Mouse (Mus musculus): Measurements from ENCODE around the gene Eri2. TPM values are rescaled to one million over a fixed set of nuclear protein-coding genes. Genes with fewer than 3 reads are reported as not detected.
"Not testable (repeated sequence)": the region's sequence is repeated elsewhere in the genome, so short reads cannot be mapped to it uniquely, and the experiment has no call there.

Gene Eri2
- polyA plus RNA-seq, 1 experiment from 2014 or later: 12.9 TPM

- H3K36me3 ChIP-seq; ATAC-seq (ENCODE audit: extremely low read depth, insufficient number of reproducible peaks, low FRiP score, low TSS enrichment); H3K27ac ChIP-seq (replicated peaks); H3K4me1 ChIP-seq; H3K9me3 ChIP-seq: not testable (repeated sequence)
- Histone ChIP-seq H3K4me3 (peak overlapping the region; percentile 47), H3K27me3 (replicated peaks) (peaks cover 15% of the 10 kb centered on the region; the same call in 1 of the 2 replicates), H3K9ac (peak overlapping the region; percentile 67; the same call in 1 of the 2 replicates), H3K4me2 (peak overlapping the region; percentile 66)
- WGBS: 3% methylated on average over 32 of the region's 44 CpGs
Measured at GRCm38 (mm10) chr7:119739798-119740468, 53.9 kb downstream of the Eri2 start.

- Histone ChIP-seq H3K36me3 (no peaks in the 10 kb centered on the region), H3K4me2 (no peak overlapping the region), H3K27me3 (replicated peaks) (peaks cover 8% of the 10 kb centered on the region; the same call in 1 of the 2 replicates), H3K9ac (no peak overlapping the region), H3K4me3 (no peak overlapping the region), H3K4me1 (0 out of 2 replicates have a peak, but pooled peaks cover under 1% of the 10 kb centered on the region), H3K27ac (replicated peaks) (no peak overlapping the region), H3K9me3 (no peaks in the 10 kb centered on the region)
- WGBS: 73% methylated on average over 2 of the region's 2 CpGs
- no peak for ATAC-seq (ENCODE audit: extremely low read depth, insufficient number of reproducible peaks, low FRiP score, low TSS enrichment)
Measured at GRCm38 (mm10) chr7:119738877-119739276, 55.0 kb downstream of the Eri2 start.

DNA sequence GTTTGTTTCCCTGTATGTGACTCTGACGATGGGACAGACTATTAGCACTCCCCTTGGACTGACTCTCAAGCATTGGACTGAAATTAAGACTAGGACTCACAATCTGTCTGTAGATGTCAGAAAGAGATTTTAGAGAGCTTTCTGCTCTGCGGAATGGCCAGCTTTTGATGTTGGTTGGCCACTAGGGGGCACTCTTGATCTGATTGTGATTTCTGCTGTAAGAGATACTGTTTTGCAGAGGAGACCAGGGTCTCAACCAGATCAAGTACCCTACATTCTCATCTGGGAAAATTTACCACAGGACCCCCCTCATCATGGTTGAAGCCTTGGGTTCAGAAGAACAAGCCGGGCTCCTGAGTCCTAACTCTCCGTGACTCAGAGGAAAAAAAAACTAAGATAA, 62.6 kb downstream of the Eri2 start:
- WGBS: 78% methylated on average over 4 of the region's 4 CpGs
- H3K4me3 ChIP-seq; H3K4me1 ChIP-seq; H3K4me2 ChIP-seq; H3K9ac ChIP-seq; ATAC-seq (ENCODE audit: extremely low read depth, insufficient number of reproducible peaks, low FRiP score, low TSS enrichment); H3K9me3 ChIP-seq; H3K27me3 ChIP-seq (replicated peaks); H3K27ac ChIP-seq (replicated peaks); H3K36me3 ChIP-seq: not testable (repeated sequence)

DNA sequence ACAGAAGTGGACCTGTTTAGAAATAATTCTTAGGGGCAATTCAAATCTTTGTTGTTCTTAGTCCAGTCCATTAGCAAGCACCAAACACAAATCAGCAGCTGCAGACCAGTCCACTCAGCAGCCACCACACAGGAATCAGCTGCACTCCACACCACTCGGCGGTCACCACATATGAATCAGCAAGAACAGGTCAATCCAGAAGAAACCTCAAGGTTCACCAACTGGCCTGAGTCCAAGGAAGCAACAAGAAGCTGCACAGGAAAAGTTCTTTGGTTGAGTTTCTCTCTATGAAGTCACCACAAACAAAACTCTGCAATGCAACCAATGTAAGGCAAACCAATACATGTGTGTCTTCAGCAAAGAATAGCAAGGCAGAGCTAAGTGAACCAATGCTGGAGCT, 66.2 kb downstream of the Eri2 start:
- H3K27me3 ChIP-seq (replicated peaks): peaks cover 9% of the 10 kb centered on the region; the same call in 1 of the 2 replicates
- WGBS: 78% methylated on average over 2 of the region's 2 CpGs
- no peak overlapping the region for H3K4me2 ChIP-seq
- no peak overlapping the region for H3K9ac ChIP-seq
- no peaks in the 10 kb centered on the region for H3K36me3 ChIP-seq
- peaks cover 5% of the 10 kb centered on the region; the same call in 1 of the 2 replicates for H3K9me3 ChIP-seq
- no peak overlapping the region for H3K27ac ChIP-seq (replicated peaks)
- no peak for ATAC-seq (ENCODE audit: extremely low read depth, insufficient number of reproducible peaks, low FRiP score, low TSS enrichment)
- H3K4me3 ChIP-seq: no peak overlapping the region
- no peaks in the 10 kb centered on the region for H3K4me1 ChIP-seq

DNA sequence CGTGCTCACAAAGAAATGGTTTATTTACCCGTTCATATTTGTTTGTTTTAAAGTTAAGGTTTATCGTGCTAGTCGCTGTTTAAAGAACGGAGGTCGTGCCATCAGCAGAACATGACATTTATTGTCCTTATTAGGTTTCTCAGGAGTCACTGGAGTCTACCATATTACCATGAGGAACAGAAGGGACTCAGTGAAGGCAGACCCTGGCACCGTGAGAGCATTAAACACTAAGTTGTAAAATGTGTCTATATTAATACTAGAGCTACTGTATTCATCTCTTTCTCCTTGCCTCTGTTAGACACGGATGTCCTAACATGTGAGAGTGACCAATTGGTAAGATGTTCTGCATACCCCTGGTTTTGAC, 72.9 kb downstream of the Eri2 start:
- Histone ChIP-seq H3K36me3 (peaks cover 31% of the 10 kb centered on the region), H3K4me1 (peaks cover 12% of the 10 kb centered on the region), H3K27ac (replicated peaks) (0 out of 2 replicates have a peak overlapping the region, but pooled peaks have one; percentile 24), H3K27me3 (replicated peaks) (peaks cover 6% of the 10 kb centered on the region; the same call in 1 of the 2 replicates), H3K4me2 (peak overlapping the region; percentile 86), H3K9me3 (no peaks in the 10 kb centered on the region), H3K4me3 (peak overlapping the region; percentile 97), H3K9ac (peak overlapping the region; percentile 95)
- ATAC-seq (ENCODE audit: extremely low read depth, insufficient number of reproducible peaks, low FRiP score, low TSS enrichment): no peak
- 16% methylated on average over 8 of the region's 8 CpGs for WGBS

DNA sequence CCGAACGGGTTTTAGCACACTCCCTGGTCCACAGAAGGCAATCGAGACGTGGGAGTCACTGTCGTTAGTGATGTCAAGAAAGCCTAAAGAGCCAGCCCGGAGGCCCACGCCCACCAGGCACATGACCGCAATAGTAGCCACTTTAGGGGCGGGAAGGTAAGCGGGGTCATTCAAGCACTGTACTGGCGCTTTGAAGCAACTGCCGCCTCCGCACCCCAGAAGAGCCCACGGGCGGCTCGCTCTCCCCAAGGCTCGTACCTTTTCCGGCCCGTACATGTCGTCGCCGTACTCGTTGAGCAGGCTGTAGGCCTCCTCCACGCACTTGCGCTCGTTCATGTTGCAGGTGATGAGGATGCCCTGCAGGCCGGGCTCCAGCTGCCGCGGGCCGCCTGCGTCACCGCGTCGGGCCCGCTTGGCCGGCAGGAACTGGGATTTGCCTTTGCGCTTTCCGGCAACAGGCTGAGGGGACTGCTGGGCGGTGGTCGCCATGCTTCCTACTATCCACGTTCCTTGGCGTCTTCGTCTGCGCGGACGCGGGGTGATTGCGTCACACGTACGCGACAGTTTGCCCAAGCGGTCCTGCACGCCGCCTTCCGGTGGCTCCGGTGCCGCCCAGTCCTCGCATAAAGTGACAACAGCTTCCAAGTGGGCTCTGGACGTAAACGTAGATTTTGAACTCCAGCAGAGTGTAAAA, 73.5 kb downstream of the Eri2 start, which contains the start of gene Thumpd1:
Thumpd1 (minus strand) TSS at position 546 of the 694 bp plus-strand sequence.
- H3K4me2 ChIP-seq: peak within 1 kb of the TSS; percentile 86
- H3K4me3 ChIP-seq: peak within 1 kb of the TSS; percentile 97
- H3K9me3 ChIP-seq: no peaks in the 10 kb centered on the region
- H3K27me3 ChIP-seq (replicated peaks): peaks cover 6% of the 10 kb centered on the region; the same call in 1 of the 2 replicates
- ATAC-seq (ENCODE audit: extremely low read depth, insufficient number of reproducible peaks, low FRiP score, low TSS enrichment): peak; percentile 79; the same call in 1 of the 2 replicates
- H3K27ac ChIP-seq (replicated peaks): peak within 1 kb of the TSS; percentile 68
- H3K4me1 ChIP-seq: peaks cover 12% of the 10 kb centered on the region
- peak within 1 kb of the TSS; percentile 95 for H3K9ac ChIP-seq
- WGBS: under 1% methylated on average over 60 of the region's 60 CpGs
- peaks cover 36% of the 10 kb centered on the region for H3K36me3 ChIP-seq

Other genes with a start within 250 kb of the Eri2 start
- gene Acsm2, start 239.7 kb downstream of the Eri2 start, polyA plus RNA-seq (2015; fragmentation: Nextera tagmentation; extraction: Ambion mirVana): not detected in 2 replicates
- gene Acsm1, start 187.0 kb downstream of the Eri2 start, polyA plus RNA-seq (2015; fragmentation: Nextera tagmentation; extraction: Ambion mirVana): 0.09 and 0.17 TPM in 2 replicates
- not detected in 2 replicates for gene Acsm4, start 104.0 kb downstream of the Eri2 start, polyA plus RNA-seq (2015; fragmentation: Nextera tagmentation; extraction: Ambion mirVana)
- 50.1 and 50.3 TPM in 2 replicates for gene Thumpd1, start 73.3 kb downstream of the Eri2 start, polyA plus RNA-seq (2015; fragmentation: Nextera tagmentation; extraction: Ambion mirVana)
- gene Acsm3, start 33.1 kb downstream of the Eri2 start, polyA plus RNA-seq (2015; fragmentation: Nextera tagmentation; extraction: Ambion mirVana): 0.14 TPM in 1 of 2 replicates, not detected in the other
- gene Rexo5, start 52 bp downstream of the Eri2 start, polyA plus RNA-seq (2015; fragmentation: Nextera tagmentation; extraction: Ambion mirVana): 15.3 TPM in 2 replicates
- gene Lyrm1, start 101.8 kb upstream of the Eri2 start, polyA plus RNA-seq (2015; fragmentation: Nextera tagmentation; extraction: Ambion mirVana): 8.2 TPM in 2 replicates
- gene Dcun1d3, start 102.2 kb upstream of the Eri2 start, polyA plus RNA-seq (2015; fragmentation: Nextera tagmentation; extraction: Ambion mirVana): 6.4 and 7.3 TPM in 2 replicates

All from heart, embryonic 13.5 days (tissue).